Mouse (Mus musculus): ENCODE results near the gene Arhgap25. TPM values are rescaled to one million over a fixed set of nuclear protein-coding genes. Genes with fewer than 3 reads are reported as not detected.
A peak's percentile ranks its signal among the peaks of the same experiment; 100 is the strongest.

Gene Arhgap25
- polyA plus RNA-seq, 1 experiment, result not detected

GRCm38 (mm10) chr6:87502411-87502810 lies 30.6 kb downstream of the Arhgap25 start:
- WGBS, result 72% methylated on average over 6 of the region's 6 CpGs
- no peaks in the 10 kb centered on the region for H3K4me1 ChIP-seq (ENCODE audit: control insufficient read depth, insufficient read depth, low read length)
- no peak overlapping the region for H3K27ac ChIP-seq (ENCODE audit: insufficient read depth, low read depth, low read length)
- H3K4me3 ChIP-seq (ENCODE audit: insufficient read depth, low read depth, low read length), result no peak overlapping the region
- TF ChIP-seq CTCF (IDR thresholded peaks at IDR 0.05; ENCODE audit: insufficient read depth, low read depth, low read length) (no peak), POLR2A (IDR thresholded peaks at IDR 0.05; ENCODE audit: insufficient read depth, low read depth, low read length) (no peak)

GRCm38 (mm10) chr6:87500696-87501095 lies 32.4 kb downstream of the Arhgap25 start:
- Histone ChIP-seq H3K4me1 (ENCODE audit: control insufficient read depth, insufficient read depth, low read length) (no peaks in the 10 kb centered on the region), H3K4me3 (ENCODE audit: insufficient read depth, low read depth, low read length) (no peak overlapping the region), H3K27ac (ENCODE audit: insufficient read depth, low read depth, low read length) (no peak overlapping the region)
- 93% methylated on average over 7 of the region's 7 CpGs for WGBS
- TF ChIP-seq POLR2A (IDR thresholded peaks at IDR 0.05; ENCODE audit: insufficient read depth, low read depth, low read length), result no peak
- no peak for TF ChIP-seq CTCF (IDR thresholded peaks at IDR 0.05; ENCODE audit: insufficient read depth, low read depth, low read length)

GRCm38 (mm10) chr6:87499791-87500190 lies 33.3 kb downstream of the Arhgap25 start:
- TF ChIP-seq POLR2A (IDR thresholded peaks at IDR 0.05; ENCODE audit: insufficient read depth, low read depth, low read length), result no peak
- no peak for TF ChIP-seq CTCF (IDR thresholded peaks at IDR 0.05; ENCODE audit: insufficient read depth, low read depth, low read length)
- no peaks in the 10 kb centered on the region for H3K4me1 ChIP-seq (ENCODE audit: control insufficient read depth, insufficient read depth, low read length)
- H3K27ac ChIP-seq (ENCODE audit: insufficient read depth, low read depth, low read length), result no peak overlapping the region
- WGBS, result 74% methylated on average over 6 of the region's 6 CpGs
- no peak overlapping the region for H3K4me3 ChIP-seq (ENCODE audit: insufficient read depth, low read depth, low read length)

- TF ChIP-seq CTCF (IDR thresholded peaks at IDR 0.05; ENCODE audit: insufficient read depth, low read depth, low read length) (no peak), POLR2A (IDR thresholded peaks at IDR 0.05; ENCODE audit: insufficient read depth, low read depth, low read length) (no peak)
- 77% methylated on average over 9 of the region's 9 CpGs for WGBS
- no peaks in the 10 kb centered on the region for H3K4me1 ChIP-seq (ENCODE audit: control insufficient read depth, insufficient read depth, low read length)
- no peak overlapping the region for H3K27ac ChIP-seq (ENCODE audit: insufficient read depth, low read depth, low read length)
- H3K4me3 ChIP-seq (ENCODE audit: insufficient read depth, low read depth, low read length), result peak overlapping the region; percentile 9; the same call in 1 of the 2 replicates
Observed at GRCm38 (mm10) chr6:87496143-87496542, 36.9 kb downstream of the Arhgap25 start.

GRCm38 (mm10) chr6:87494339-87494738 lies 38.7 kb downstream of the Arhgap25 start:
- 82% methylated on average over 9 of the region's 9 CpGs for WGBS
- H3K4me3 ChIP-seq (ENCODE audit: insufficient read depth, low read depth, low read length), result no peak overlapping the region
- no peaks in the 10 kb centered on the region for H3K4me1 ChIP-seq (ENCODE audit: control insufficient read depth, insufficient read depth, low read length)
- TF ChIP-seq CTCF (IDR thresholded peaks at IDR 0.05; ENCODE audit: insufficient read depth, low read depth, low read length) (no peak), POLR2A (IDR thresholded peaks at IDR 0.05; ENCODE audit: insufficient read depth, low read depth, low read length) (no peak)
- H3K27ac ChIP-seq (ENCODE audit: insufficient read depth, low read depth, low read length), result no peak overlapping the region

GRCm38 (mm10) chr6:87487657-87488426 lies 45.2 kb downstream of the Arhgap25 start:
- 77% methylated on average over 6 of the region's 6 CpGs for WGBS
- no peak overlapping the region for H3K27ac ChIP-seq (ENCODE audit: insufficient read depth, low read depth, low read length)
- TF ChIP-seq POLR2A (IDR thresholded peaks at IDR 0.05; ENCODE audit: insufficient read depth, low read depth, low read length) (no peak), CTCF (IDR thresholded peaks at IDR 0.05; ENCODE audit: insufficient read depth, low read depth, low read length) (no peak)
- H3K4me3 ChIP-seq (ENCODE audit: insufficient read depth, low read depth, low read length), result no peak overlapping the region
- H3K4me1 ChIP-seq (ENCODE audit: control insufficient read depth, insufficient read depth, low read length), result no peaks in the 10 kb centered on the region

GRCm38 (mm10) chr6:87484806-87485205 lies 48.3 kb downstream of the Arhgap25 start:
- Histone ChIP-seq H3K4me3 (ENCODE audit: insufficient read depth, low read depth, low read length) (no peak overlapping the region), H3K4me1 (ENCODE audit: control insufficient read depth, insufficient read depth, low read length) (no peaks in the 10 kb centered on the region), H3K27ac (ENCODE audit: insufficient read depth, low read depth, low read length) (no peak overlapping the region)
- WGBS, result 75% methylated on average over 5 of the region's 5 CpGs
- no peak for TF ChIP-seq CTCF (IDR thresholded peaks at IDR 0.05; ENCODE audit: insufficient read depth, low read depth, low read length)

- no peak for TF ChIP-seq CTCF (IDR thresholded peaks at IDR 0.05; ENCODE audit: insufficient read depth, low read depth, low read length)
- TF ChIP-seq POLR2A (IDR thresholded peaks at IDR 0.05; ENCODE audit: insufficient read depth, low read depth, low read length), result no peak
- WGBS, result 84% methylated on average over 3 of the region's 3 CpGs
- Histone ChIP-seq H3K4me3 (ENCODE audit: insufficient read depth, low read depth, low read length) (no peak overlapping the region), H3K27ac (ENCODE audit: insufficient read depth, low read depth, low read length) (no peak overlapping the region), H3K4me1 (ENCODE audit: control insufficient read depth, insufficient read depth, low read length) (no peaks in the 10 kb centered on the region)
Observed at GRCm38 (mm10) chr6:87483900-87484289, 49.2 kb downstream of the Arhgap25 start.

GRCm38 (mm10) chr6:87483224-87483899 lies 49.7 kb downstream of the Arhgap25 start:
- 65% methylated on average over 12 of the region's 12 CpGs for WGBS
- H3K4me3 ChIP-seq (ENCODE audit: insufficient read depth, low read depth, low read length), result no peak overlapping the region
- no peak overlapping the region for H3K27ac ChIP-seq (ENCODE audit: insufficient read depth, low read depth, low read length)
- no peaks in the 10 kb centered on the region for H3K4me1 ChIP-seq (ENCODE audit: control insufficient read depth, insufficient read depth, low read length)
- no peak for TF ChIP-seq POLR2A (IDR thresholded peaks at IDR 0.05; ENCODE audit: insufficient read depth, low read depth, low read length)
- no peak for TF ChIP-seq CTCF (IDR thresholded peaks at IDR 0.05; ENCODE audit: insufficient read depth, low read depth, low read length)
